Mouse (Mus musculus) kidney, adult 2 months (tissue): ENCODE results near the gene Gm28230. TPM values are rescaled to one million over a fixed set of nuclear protein-coding genes. Genes with fewer than 3 reads are reported as not detected.
A peak's percentile ranks its signal among the peaks of the same experiment; 100 is the strongest.

Experiments used
- DNase-seq: peaks from one replicate; pipeline ENCODE4 v3.0.0; 2021
- H3K27ac ChIP-seq: fragments of 200-500 bp; 2 replicates; pipeline ENCODE4 v1.5.1; 2012; ENCODE audit warnings: low read depth, low read length, control low read depth, inconsistent platforms; ENCODE audit not compliant: insufficient read depth
- H3K27me3 ChIP-seq: fragments of 200-500 bp; replicated peaks from 2 replicates; pipeline ENCODE4 v1.6.1; 2012; ENCODE audit warnings: mild to moderate bottlenecking, moderate library complexity, low read length, inconsistent platforms; ENCODE audit not compliant: control insufficient read depth, insufficient read depth
- H3K36me3 ChIP-seq: fragments of 200-500 bp; 2 replicates; pipeline ENCODE4 v1.6.1; 2012; ENCODE audit warnings: mild to moderate bottlenecking, moderate library complexity, low read length, inconsistent platforms; ENCODE audit not compliant: control insufficient read depth, insufficient read depth
- H3K4me1 ChIP-seq: fragments of 200-500 bp; 2 replicates; pipeline ENCODE4 v1.6.1; 2011; ENCODE audit warnings: low read length; ENCODE audit not compliant: control insufficient read depth, insufficient read depth
- H3K4me3 ChIP-seq: fragments of 200-500 bp; 2 replicates; pipeline ENCODE4 v1.5.1; 2011; ENCODE audit warnings: mild to moderate bottlenecking, low read depth, low read length, control low read depth; ENCODE audit not compliant: insufficient read depth
- CTCF ChIP-seq: fragments of 200-500 bp; conservative IDR thresholded peaks from 2 replicates; pipeline ENCODE4 v1.5.1; 2011; ENCODE audit warnings: low read depth, mild to moderate bottlenecking, control low read depth, low read length, moderate library complexity, mixed read lengths; ENCODE audit not compliant: insufficient read depth, insufficient read length
- POLR2A ChIP-seq: fragments of 200-500 bp; IDR thresholded peaks from one replicate; pipeline ENCODE4 v1.6.1; 2011; ENCODE audit warnings: low read depth, low read length, control low read depth
- WGBS: fragments of 180-500 bp; shearing (Covaris S2); methylation state at CpG from one replicate; pipeline ENCODE4 v1.1.7; 2018; 5-methylcytosine and 5-hydroxymethylcytosine counted together
- polyA plus RNA-seq: library from polyadenylated mRNA; depleted of rRNA; stranded (reverse); fragments of >200 nt; gene quantifications from 2 replicates; pipeline ENCODE4 v1.2.3, GENCODE M21; 2012

Gene Gm28230
- polyA plus RNA-seq, 1 experiment = 5.5 TPM

DNA sequence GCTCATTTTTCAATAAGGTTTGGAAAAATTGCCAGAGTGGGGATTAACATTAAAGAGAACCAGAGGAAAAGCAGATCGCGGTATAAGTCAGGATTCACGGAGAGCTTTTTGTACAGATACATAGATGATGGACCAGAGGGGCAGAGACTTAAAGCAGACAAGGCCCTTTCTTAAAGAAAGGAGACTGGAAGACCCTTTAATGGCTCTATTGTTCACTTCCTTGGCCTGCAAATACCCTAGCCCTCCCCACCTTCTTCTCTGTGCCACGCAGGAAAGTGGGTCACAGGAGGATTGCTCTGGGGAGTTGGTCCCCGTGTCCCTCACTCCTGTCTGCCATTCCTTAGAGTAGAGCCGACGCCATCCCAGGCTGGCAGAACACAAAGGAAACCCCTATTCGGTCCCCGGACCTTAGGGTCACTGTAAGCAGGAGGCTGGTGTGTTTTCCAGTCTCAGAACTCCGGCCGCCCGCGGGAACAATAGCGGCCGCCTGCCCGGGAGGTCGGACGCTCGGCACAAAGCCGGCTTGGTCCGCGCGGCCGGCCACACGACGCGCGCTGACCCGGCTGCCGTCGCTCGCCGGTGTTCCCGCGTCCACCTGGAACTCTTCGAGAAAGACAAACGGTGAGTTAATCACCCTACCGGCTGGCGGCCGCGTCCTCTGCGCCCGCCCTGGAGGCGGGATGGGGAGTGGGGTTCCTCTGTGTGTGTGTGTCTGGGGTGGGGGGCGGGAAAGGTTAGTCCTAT, 26.1 kb downstream of the Gm28230 start:
- peaks cover 4% of the 10 kb centered on the region; the same call in 1 of the 2 replicates for H3K27me3 ChIP-seq
- no peak overlapping the region for H3K27ac ChIP-seq
- DNase-seq = no peak
- no peaks in the 10 kb centered on the region for H3K36me3 ChIP-seq
- no peak for TF ChIP-seq POLR2A
- TF ChIP-seq CTCF = no peak
- H3K4me3 ChIP-seq = peak overlapping the region; percentile 22; the same call in 1 of the 2 replicates
- WGBS = 12% methylated on average over 45 of the region's 45 CpGs
- 0 out of 2 replicates have a peak, but pooled peaks cover 3% of the 10 kb centered on the region for H3K4me1 ChIP-seq

DNA sequence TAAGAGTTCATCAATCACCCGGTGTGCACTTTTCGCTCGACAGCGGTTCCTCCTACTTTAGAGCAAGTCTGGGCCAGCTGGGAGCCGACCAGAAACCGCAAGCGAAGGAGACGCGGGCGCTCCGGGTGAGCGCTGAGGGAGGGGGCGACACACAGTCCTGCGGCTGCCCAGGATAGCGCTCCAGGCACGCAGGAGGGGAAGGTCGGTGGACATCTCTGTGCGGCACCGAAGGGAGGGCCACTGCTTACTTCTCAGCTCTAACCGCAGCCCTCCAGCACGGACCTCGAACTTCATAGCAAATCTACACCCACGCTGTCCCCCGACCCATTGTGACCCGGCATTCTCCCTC, 26.6 kb downstream of the Gm28230 start:
- Histone ChIP-seq H3K4me3 (peak overlapping the region; percentile 15; the same call in 1 of the 2 replicates), H3K36me3 (no peaks in the 10 kb centered on the region), H3K27me3 (peaks cover 4% of the 10 kb centered on the region; the same call in 1 of the 2 replicates), H3K4me1 (0 out of 2 replicates have a peak, but pooled peaks cover 3% of the 10 kb centered on the region), H3K27ac (no peak overlapping the region)
- DNase-seq = no peak
- no peak for TF ChIP-seq POLR2A
- TF ChIP-seq CTCF = no peak
- 15% methylated on average over 25 of the region's 25 CpGs for WGBS

DNA sequence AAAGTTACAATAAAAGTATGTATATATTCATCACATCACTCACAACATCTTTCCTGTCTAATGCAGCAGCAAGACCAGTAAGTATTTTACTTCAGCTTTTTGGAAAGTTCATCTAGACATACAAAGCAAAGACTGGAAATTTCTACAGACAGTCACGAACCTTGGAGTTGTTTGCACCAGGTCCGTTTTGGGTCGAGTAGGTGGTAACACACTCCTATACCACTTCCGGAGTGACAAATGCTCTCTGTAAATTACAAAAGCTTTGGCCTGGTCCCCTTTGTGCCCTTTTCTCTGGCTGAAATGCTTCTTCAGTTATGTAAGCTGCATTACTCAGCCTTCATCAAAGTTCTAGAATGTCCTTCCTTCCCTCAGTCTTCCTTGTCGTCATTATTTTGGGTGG, 27.2 kb downstream of the Gm28230 start:
- Histone ChIP-seq H3K36me3 (no peaks in the 10 kb centered on the region), H3K27me3 (peaks cover 4% of the 10 kb centered on the region; the same call in 1 of the 2 replicates), H3K4me3 (no peak overlapping the region), H3K27ac (no peak overlapping the region), H3K4me1 (0 out of 2 replicates have a peak, but pooled peaks cover 3% of the 10 kb centered on the region)
- DNase-seq = no peak
- TF ChIP-seq POLR2A (no peak), CTCF (no peak)
- WGBS = 80% methylated on average over 5 of the region's 5 CpGs

DNA sequence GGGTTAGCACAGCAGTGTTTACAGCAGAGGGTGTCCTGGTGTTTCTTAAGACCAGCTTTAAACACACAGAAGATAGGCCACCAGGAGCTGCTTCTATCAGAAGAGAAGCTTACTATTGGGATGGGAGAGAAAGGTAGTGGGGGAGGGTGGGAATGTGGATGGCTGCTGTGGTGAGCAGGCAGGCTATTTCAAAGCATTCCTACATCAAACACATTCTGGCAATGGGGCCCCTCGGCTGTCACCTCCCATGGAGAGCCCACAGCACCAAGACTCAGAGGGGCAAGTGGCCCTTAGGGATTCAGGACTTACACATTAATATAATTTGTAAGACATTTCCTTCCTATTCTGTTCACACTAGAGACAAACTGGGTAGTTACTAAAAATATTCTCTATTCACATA, 33.6 kb downstream of the Gm28230 start:
- peaks cover 5% of the 10 kb centered on the region; the same call in 1 of the 2 replicates for H3K27me3 ChIP-seq

DNA sequence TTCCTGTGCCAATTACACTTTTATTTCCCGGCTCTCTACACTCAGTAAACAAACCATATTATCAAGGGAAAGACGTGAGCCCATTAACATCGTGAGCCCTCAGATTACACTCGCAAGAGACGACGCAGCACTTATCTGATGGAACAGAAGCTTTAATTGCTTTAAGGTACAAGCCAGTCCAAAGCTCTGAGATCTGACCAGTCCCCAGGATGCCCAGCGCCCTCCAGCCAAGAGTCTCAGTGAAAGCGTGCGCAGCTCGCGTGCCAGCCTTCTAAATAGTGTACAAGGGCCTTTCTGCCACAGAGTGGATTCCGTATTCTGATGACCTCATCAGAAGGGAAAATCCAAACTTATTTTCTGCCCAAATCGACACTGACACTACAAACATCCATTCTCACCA, 35.4 kb downstream of the Gm28230 start:
- H3K4me1 ChIP-seq = no peaks in the 10 kb centered on the region
- H3K4me3 ChIP-seq = no peak overlapping the region
- H3K27me3 ChIP-seq = peaks cover 5% of the 10 kb centered on the region; the same call in 1 of the 2 replicates
- 15% methylated on average over 13 of the region's 13 CpGs for WGBS
- no peaks in the 10 kb centered on the region for H3K36me3 ChIP-seq
- TF ChIP-seq CTCF (no peak), POLR2A (no peak)
- H3K27ac ChIP-seq = no peak overlapping the region
- no peak for DNase-seq

More for the DNA sequence above, 33.6 kb downstream of the Gm28230 start:
- Histone ChIP-seq H3K4me1 (no peaks in the 10 kb centered on the region), H3K4me3 (no peak overlapping the region), H3K36me3 (no peaks in the 10 kb centered on the region), H3K27ac (no peak overlapping the region)
- TF ChIP-seq POLR2A (no peak), CTCF (no peak)
- DNase-seq = no peak
- 39% methylated on average over 1 of the region's 1 CpGs for WGBS

DNA sequence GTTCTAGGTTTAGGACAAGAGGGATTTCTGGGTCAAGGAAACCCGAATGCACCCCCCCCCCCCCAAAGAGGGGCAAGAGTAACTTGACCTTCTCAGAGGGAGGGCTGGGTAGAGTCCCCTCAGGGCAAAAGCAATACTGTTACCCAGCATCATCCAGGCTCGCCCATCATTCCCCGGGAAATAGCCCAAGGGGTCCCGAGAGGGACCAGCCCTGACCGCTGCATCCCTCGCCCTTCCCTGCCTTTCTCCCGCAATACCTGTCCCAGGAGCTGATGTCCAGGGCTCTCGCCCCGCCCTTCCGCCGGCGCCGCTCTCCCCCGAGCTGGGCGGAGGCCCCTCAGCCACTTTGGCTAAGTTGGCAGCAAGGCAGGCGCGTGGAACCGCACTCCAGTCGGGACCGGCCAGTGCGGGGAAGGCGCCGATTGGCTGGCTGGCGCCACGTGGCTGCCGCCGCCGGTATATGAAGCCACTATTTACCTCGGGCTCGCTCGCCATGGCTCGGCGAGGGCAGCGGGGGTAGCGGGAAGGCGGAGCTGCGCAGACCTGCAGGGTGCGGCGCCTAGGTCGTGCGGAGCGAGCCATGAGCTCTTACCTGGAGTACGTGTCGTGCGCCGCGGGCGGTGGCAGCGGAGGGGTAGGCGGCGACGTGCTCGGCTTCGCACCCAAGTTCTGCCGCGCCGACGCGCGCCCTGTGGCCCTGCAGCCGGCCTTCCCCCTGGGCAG, 36.2 kb downstream of the Gm28230 start, which contains the start of gene Hoxd1:
Hoxd1 (plus strand) TSS at position 459 of the 723 bp plus-strand sequence.
- no peak for TF ChIP-seq CTCF
- TF ChIP-seq POLR2A = no peak
- H3K27me3 ChIP-seq = peaks cover 5% of the 10 kb centered on the region; the same call in 1 of the 2 replicates
- no peak within 1 kb of the TSS for H3K27ac ChIP-seq
- H3K4me3 ChIP-seq = peak within 1 kb of the TSS; percentile 53
- no peaks in the 10 kb centered on the region for H3K4me1 ChIP-seq
- no peaks in the 10 kb centered on the region for H3K36me3 ChIP-seq
- WGBS = 2% methylated on average over 61 of the region's 61 CpGs
- DNase-seq = peak; percentile 70
